Comparison of ENCODE assay signal across 8 mouse cellular contexts in genomic region chr14:16250099-16250498, GRCm38 (mm10). TPM values are rescaled to one million over a fixed set of nuclear protein-coding genes. Genes with fewer than 3 reads are reported as not detected.
DNase-seq lines count a peak whose midpoint lies in the region; ATAC-seq and TF ChIP-seq lines count a peak whose summit lies in the region.

No protein-coding gene starts in this region.

- H3K9me3 ChIP-seq in limb, embryonic 10.5 days (replicated peaks): no peaks in the 10 kb centered on the region
- no peaks in the 10 kb centered on the region for H3K9me3 ChIP-seq in neural tube, embryonic 14.5 days (ENCODE audit: control insufficient read depth, low read length)

- peak overlapping the region; percentile 87 for H3K4me2 ChIP-seq in neural tube, embryonic 14.5 days (ENCODE audit: low read depth, low read length)

- no peak for ATAC-seq in neural tube, embryonic 14.5 days (ENCODE audit: low read depth)

- no peak for DNase-seq in liver, adult 2 months (ENCODE audit: extremely low read depth, low read depth, low spot score)
- DNase-seq in liver: no peak
- no peak for DNase-seq in limb, embryonic 10.5 days (ENCODE audit: low spot score)
- DNase-seq in adrenal gland, postnatal 10 days: no peak
- no peak for DNase-seq in thymus, postnatal 10 days (ENCODE audit: low spot score in 2 of 2)
- no peak for DNase-seq in layer of hippocampus, adult 8-10 months (ENCODE audit: low spot score in 2 of 2)

- no peak for TF ChIP-seq POLR2A in liver, adult 2 months (IDR thresholded peaks at IDR 0.05; ENCODE audit: extremely low read depth, insufficient read depth, low read length)
- TF ChIP-seq POLR2A in embryonic fibroblast, embryonic 13.5 days (IDR thresholded peaks at IDR 0.05; ENCODE audit: low read depth, low read length): no peak

- TF ChIP-seq CTCF in liver, adult 2 months (IDR thresholded peaks at IDR 0.05; ENCODE audit: low read depth, low read length): no peak
- TF ChIP-seq CTCF in embryonic fibroblast, embryonic 13.5 days (IDR thresholded peaks at IDR 0.05; ENCODE audit: borderline replicate concordance, insufficient read depth, low read length): no peak

- H3K4me1 ChIP-seq in liver, adult 2 months (ENCODE audit: control insufficient read depth, insufficient read depth, low read length): peaks cover 19% of the 10 kb centered on the region
- no peaks in the 10 kb centered on the region for H3K4me1 ChIP-seq in embryonic fibroblast, embryonic 13.5 days (ENCODE audit: control insufficient read depth, insufficient read depth, low read length)
- peaks cover 7% of the 10 kb centered on the region for H3K4me1 ChIP-seq in limb, embryonic 10.5 days
- H3K4me1 ChIP-seq in neural tube, embryonic 14.5 days (ENCODE audit: control insufficient read depth, insufficient read depth, low read length): peaks cover 4% of the 10 kb centered on the region; the same call in 1 of the 2 replicates

- peaks cover 6% of the 10 kb centered on the region for H3K36me3 ChIP-seq in liver, adult 2 months (ENCODE audit: control insufficient read depth, insufficient read depth, low read length)
- H3K36me3 ChIP-seq in limb, embryonic 10.5 days: no peaks in the 10 kb centered on the region
- H3K36me3 ChIP-seq in neural tube, embryonic 14.5 days (ENCODE audit: control insufficient read depth, insufficient read depth, low read length): 0 out of 2 replicates have a peak, but pooled peaks cover 4% of the 10 kb centered on the region

- peak overlapping the region; percentile 100 for H3K9ac ChIP-seq in liver, adult 2 months (ENCODE audit: low read depth, low read length)
- H3K9ac ChIP-seq in neural tube, embryonic 14.5 days (replicated peaks; ENCODE audit: low read depth, low read length): peak overlapping the region; percentile 91

- H3K4me3 ChIP-seq in liver, adult 2 months (ENCODE audit: insufficient read depth, low read depth, low read length): peak overlapping the region; percentile 98
- H3K4me3 ChIP-seq in embryonic fibroblast, embryonic 13.5 days (ENCODE audit: insufficient read depth, low read length): peak overlapping the region; percentile 68
- H3K4me3 ChIP-seq in limb, embryonic 10.5 days: peak overlapping the region; percentile 79
- H3K4me3 ChIP-seq in neural tube, embryonic 14.5 days (ENCODE audit: low read depth, low read length): peak overlapping the region; percentile 82

- H3K79me2 ChIP-seq in liver, adult 2 months (ENCODE audit: control insufficient read depth, insufficient read depth, low read length): peaks cover 13% of the 10 kb centered on the region; the same call in 1 of the 2 replicates

- WGBS in liver, adult 2 months: 65% methylated on average over 3 of the region's 3 CpGs
- WGBS in limb, embryonic 10.5 days: 82% methylated on average over 3 of the region's 3 CpGs
- 75% methylated on average over 3 of the region's 3 CpGs for WGBS in neural tube, embryonic 14.5 days

- peak overlapping the region; percentile 99 for H3K27ac ChIP-seq in liver, adult 2 months (replicated peaks; ENCODE audit: insufficient read depth, low read depth, low read length)
- H3K27ac ChIP-seq in embryonic fibroblast, embryonic 13.5 days (ENCODE audit: insufficient read depth, low read length): no peak overlapping the region
- H3K27ac ChIP-seq in limb, embryonic 10.5 days: no peak overlapping the region
- H3K27ac ChIP-seq in neural tube, embryonic 14.5 days (ENCODE audit: low read depth, low read length): no peak overlapping the region

- H3K27me3 ChIP-seq in liver, adult 2 months (ENCODE audit: control insufficient read depth, insufficient read depth, low read length): no peaks in the 10 kb centered on the region
- no peaks in the 10 kb centered on the region for H3K27me3 ChIP-seq in limb, embryonic 10.5 days (ENCODE audit: low read depth, poor library complexity, severe bottlenecking)
- no peaks in the 10 kb centered on the region for H3K27me3 ChIP-seq in neural tube, embryonic 14.5 days (ENCODE audit: control insufficient read depth, insufficient read depth, low read length)

RNA-seq across cellular contexts. Expression of gene Oxsm, which starts 0.5 kb away (rescaled TPM):
- 19.6 and 22.1 TPM in 2 replicates for total RNA-seq in liver, adult 2 months (2014; rRNA removed)
- polyA plus RNA-seq in liver, adult 2 months (2012; rRNA removed): 13.3 and 16.7 TPM in 2 replicates
- 7.7 and 8.1 TPM in 2 replicates for polyA plus RNA-seq in embryonic fibroblast, embryonic 13.5 days (2011; ENCODE audit: insufficient read length, low read depth, missing spikeins)
- 1.3 and 1.8 TPM in 2 replicates for polyA plus RNA-seq in limb, embryonic 10.5 days (2016; fragmentation: Nextera tagmentation; extraction: Ambion mirVana)
- polyA plus RNA-seq in neural tube, embryonic 14.5 days (2014; fragmentation: Nextera tagmentation; extraction: Ambion mirVana): 1.4 TPM in 2 replicates
- 10 to 100 TPM; 22.1 to 26.7 TPM for total RNA-seq in adrenal gland, postnatal 10 days (2021)
- 10 to 100 TPM; 10.2 to 12.9 (median 12.1) TPM for total RNA-seq in layer of hippocampus, adult 8-10 months (2022)

RNA-seq across cellular contexts. Expression of gene Ngly1, which starts 1.0 kb away (rescaled TPM):
- total RNA-seq in liver, adult 2 months (2014; rRNA removed): 44.5 and 47.1 TPM in 2 replicates
- polyA plus RNA-seq in liver, adult 2 months (2012; rRNA removed): 25.4 and 47.6 TPM in 2 replicates
- 30.9 and 45.1 TPM in 2 replicates for polyA plus RNA-seq in embryonic fibroblast, embryonic 13.5 days (2011; ENCODE audit: insufficient read length, low read depth, missing spikeins)
- 15.4 and 19.8 TPM in 2 replicates for polyA plus RNA-seq in limb, embryonic 10.5 days (2016; fragmentation: Nextera tagmentation; extraction: Ambion mirVana)
- polyA plus RNA-seq in neural tube, embryonic 14.5 days (2014; fragmentation: Nextera tagmentation; extraction: Ambion mirVana): 27.5 and 29.2 TPM in 2 replicates
- 10 to 100 TPM; 48.5 to 52.5 TPM for total RNA-seq in adrenal gland, postnatal 10 days (2021)
- total RNA-seq in layer of hippocampus, adult 8-10 months (2022): 10 to 100 TPM; 27.9 to 33.7 (median 32.1) TPM
